Mouse (Mus musculus): ENCODE data around the gene Galnt18.

Gene Galnt18

GRCm38 (mm10) chr7:111452000-111452399 lies 327.8 kb downstream of the Galnt18 start:
- DNase-seq: no peak

- peak; percentile 71 for DNase-seq
Measured at GRCm38 (mm10) chr7:111450286-111451095, 329.3 kb downstream of the Galnt18 start.

GRCm38 (mm10) chr7:111433173-111433572 lies 346.6 kb downstream of the Galnt18 start:
- DNase-seq: no peak

- DNase-seq: no peak
Measured at GRCm38 (mm10) chr7:111427392-111427791, 352.4 kb downstream of the Galnt18 start.

Data from heart, adult 11 months (tissue).